Mouse (Mus musculus) kidney, adult 18-20 months (tissue): ENCODE results near the gene Abca3.
A peak's percentile ranks its signal among the peaks of the same experiment; 100 is the strongest.
"Not testable (repeated sequence)": the region's sequence is repeated elsewhere in the genome, so short reads cannot be mapped to it uniquely, and the experiment has no call there.

Source experiments
- DNase-seq: peaks from one replicate; pipeline ENCODE4 v3.0.0; 2021

Gene Abca3

GRCm38 (mm10) chr17:24442632-24443155 is 90.9 kb downstream of the Abca3 start, which contains the start of gene Dnase1l2:
Dnase1l2 (minus strand) TSS chr17:24443105.
- DNase-seq = no peak

GRCm38 (mm10) chr17:24443409-24443808 is 91.7 kb downstream of the Abca3 start:
- DNase-seq = no peak

DNA sequence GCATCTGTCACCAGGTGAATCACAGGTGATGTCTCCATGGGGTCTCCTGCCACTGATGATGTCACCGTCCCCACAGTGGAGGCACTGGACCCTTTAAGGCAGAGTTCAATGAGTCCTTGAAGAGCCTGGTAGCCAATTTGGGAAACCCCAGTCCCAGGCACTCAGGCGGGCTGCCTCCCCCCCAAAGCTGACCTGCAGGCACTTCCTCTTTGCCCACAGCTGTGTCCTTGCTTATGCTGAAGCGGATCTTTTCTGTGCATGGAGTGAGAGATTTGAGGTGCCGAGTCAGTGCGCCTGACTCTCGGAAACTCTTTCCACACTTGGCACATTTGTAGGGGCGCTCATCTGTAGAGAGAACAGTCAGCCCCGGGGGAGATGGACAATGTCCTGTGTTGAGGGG is 94.8 kb downstream of the Abca3 start:
- no peak for DNase-seq

DNA sequence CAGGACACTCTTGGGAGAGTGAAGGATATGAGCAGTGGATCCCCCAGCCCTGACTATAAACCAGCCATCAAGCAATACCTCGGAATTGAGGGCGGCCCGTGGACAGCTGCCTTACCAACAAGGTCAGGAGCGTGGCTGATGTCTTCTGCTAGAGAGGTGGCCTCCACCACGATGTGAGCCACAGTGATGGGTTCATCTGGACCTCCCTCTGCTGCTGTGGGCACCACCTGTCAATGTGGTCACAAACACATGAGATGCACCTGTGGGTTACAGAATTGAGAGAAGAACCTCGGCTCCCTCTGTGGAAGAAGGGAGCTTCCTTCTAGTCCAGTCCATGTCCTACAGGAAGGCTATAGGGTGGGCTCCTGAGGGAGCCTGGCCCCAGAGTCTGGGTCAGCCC is 97.8 kb downstream of the Abca3 start:
- no peak for DNase-seq

DNA sequence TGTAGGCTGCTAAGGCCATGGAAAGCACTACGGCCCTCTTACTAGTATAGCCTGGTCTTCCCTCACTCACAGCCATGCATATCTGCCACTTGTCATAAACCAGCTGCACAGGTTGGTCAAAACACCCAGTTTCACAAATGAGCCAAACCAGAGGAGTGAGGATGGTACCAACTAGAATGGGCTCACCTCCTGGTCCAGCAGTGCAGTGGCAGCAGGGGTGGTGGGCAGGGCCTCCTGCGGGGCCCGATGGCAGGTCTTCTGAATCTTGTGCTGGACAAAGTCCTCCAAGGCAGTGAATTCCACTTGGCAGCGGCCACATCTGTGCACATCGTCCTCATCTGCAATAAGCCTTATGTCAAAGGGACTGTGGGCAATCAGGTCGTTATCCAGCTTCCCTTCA is 99.5 kb downstream of the Abca3 start:
- DNase-seq = no peak

GRCm38 (mm10) chr17:24453372-24453771 is 101.6 kb downstream of the Abca3 start:
- no peak for DNase-seq

DNA sequence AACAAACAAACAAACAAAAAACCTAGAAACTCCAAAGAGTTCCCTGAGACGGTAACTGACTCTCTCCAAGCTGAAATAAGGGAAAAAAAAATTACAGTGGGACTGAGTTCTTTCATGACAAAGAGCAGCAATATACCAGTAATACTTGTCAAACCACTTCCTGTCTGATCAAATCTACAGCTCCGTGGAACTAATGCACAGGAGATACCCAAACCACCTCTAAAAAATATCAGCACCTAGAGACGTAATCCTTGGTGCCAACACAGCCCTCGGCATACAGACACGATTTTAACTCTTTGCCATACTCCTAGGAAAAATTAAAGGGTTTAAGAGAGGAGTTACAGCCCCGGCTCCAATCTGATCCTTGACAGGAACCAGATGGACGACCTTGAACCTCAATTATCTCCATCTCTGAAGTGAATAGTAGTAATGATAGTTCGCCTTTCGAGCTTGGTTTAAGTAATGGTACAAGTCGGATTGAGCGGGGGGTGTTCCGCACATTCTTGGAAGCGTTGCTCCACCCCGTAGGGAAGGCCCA is 102.5 kb downstream of the Abca3 start:
- DNase-seq = no peak

DNA sequence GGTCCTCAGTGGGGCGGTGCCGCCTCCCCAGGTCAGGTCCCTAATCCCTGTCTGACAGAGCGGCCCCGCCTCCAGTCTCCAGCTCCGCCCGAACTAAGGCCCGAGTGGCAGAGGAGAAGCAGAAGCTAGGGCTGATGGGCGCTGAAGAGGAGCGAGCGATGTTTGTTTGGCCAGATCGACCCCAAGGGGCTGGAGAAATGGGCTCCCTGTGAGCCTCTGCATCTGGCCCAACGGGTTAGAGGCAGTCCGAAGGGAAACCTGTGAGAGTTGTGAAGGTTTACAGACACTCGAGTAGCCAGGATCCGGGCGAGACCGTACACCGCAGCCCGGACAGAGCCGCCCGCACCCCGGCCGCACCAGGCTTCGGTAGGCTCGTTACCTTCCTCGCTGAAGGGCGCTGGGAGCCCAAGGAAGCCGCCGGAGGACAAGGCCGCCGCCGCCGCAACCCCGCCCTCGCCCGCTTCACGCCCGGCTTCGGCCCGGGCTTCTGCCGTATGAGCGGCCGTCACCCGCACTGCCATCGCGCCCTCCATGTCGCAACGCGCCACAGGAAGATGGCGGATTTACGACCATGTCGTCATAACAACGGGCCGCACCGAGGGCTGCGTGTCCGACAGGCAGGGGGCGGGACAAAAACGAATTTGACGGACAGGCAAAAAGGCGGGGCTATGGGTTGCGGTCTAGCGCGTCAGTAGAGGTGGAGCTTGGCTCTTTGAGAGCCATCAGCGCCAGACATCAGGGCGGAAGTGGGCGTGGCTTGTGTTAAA is 103.2 kb downstream of the Abca3 start:
- peak; percentile 99 for DNase-seq

GRCm38 (mm10) chr17:24455523-24456206 is 103.9 kb downstream of the Abca3 start:
- DNase-seq = not testable (repeated sequence)
